9 mouse cellular contexts compared by ENCODE assay signal in the genomic region with DNA sequence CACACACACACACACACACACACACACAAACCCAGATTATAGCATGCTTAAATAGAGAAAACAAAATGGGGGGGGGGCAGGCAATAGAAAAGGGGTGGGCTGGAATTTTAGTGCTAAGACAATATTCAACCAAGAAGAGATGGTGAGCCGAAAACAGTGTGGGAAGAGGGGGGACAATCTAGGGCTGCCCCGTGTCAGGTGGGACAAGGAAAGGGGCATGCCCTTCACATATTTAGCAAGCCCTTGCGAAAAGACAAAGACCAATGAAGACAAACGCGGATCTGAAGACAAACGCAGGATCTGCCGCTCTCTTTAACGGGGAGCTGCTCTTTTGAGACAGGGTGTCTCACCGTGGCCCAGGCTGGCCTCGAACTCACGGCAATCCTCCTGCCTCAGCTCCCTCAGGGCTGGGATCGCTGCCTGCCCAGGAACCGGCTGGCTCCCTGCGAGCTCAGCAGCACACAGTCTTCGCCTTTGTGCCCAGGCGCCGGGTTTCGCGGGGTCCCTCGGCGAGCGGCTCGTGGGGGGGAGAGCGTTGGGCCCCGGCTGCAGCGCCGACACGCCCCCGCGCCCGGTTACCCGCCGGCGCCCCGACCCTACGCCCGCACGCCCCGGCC. TPM values are rescaled to one million over a fixed set of nuclear protein-coding genes. Genes with fewer than 3 reads are reported as not detected.
DNase-seq lines count a peak whose midpoint lies in the region; ATAC-seq and TF ChIP-seq lines count a peak whose summit lies in the region.
"Had no signal": no experiment of that assay in that cellular context is flagged by ENCODE, and none has a peak within 500 bp of the region (broad histone marks: within the 10 kb centered on the region; RNA-seq: fewer than 3 reads in every experiment).

No protein-coding gene starts in this region.

- no peaks in the 10 kb centered on the region for H3K27me3 ChIP-seq in forebrain, postnatal 0 days (ENCODE audit: insufficient read depth, low read length)
- H3K27me3 ChIP-seq in liver, embryonic 15.5 days = peaks cover 23% of the 10 kb centered on the region

- peak overlapping the region; percentile 87 for H3K9ac ChIP-seq in forebrain, postnatal 0 days
- H3K9ac ChIP-seq in liver, embryonic 15.5 days = peak overlapping the region; percentile 50

- H3K4me3 ChIP-seq in forebrain, postnatal 0 days (ENCODE audit: low read depth, low read length) = peak overlapping the region; percentile 77
- peak overlapping the region; percentile 60 for H3K4me3 ChIP-seq in liver, embryonic 15.5 days (replicated peaks)

- H3K9me3 ChIP-seq in forebrain, postnatal 0 days (ENCODE audit: low read length) = 0 out of 2 replicates have a peak, but pooled peaks cover 4% of the 10 kb centered on the region
- no peaks in the 10 kb centered on the region for H3K9me3 ChIP-seq in liver, embryonic 15.5 days (replicated peaks)

- intact Hi-C loops in gastrocnemius, postnatal 14 days (cut with DNase I; ENCODE audit: low total_unique reads) = no loop called here

- 3% methylated on average over 36 of the region's 39 CpGs for WGBS in forebrain, postnatal 0 days
- 6% methylated on average over 39 of the region's 39 CpGs for WGBS in liver, embryonic 15.5 days (ENCODE audit: insufficient replicate concordance)

- H3K4me2 ChIP-seq in forebrain, postnatal 0 days (ENCODE audit: low read depth) = peak overlapping the region; percentile 53
- H3K4me2 ChIP-seq in liver, embryonic 15.5 days = peak overlapping the region; percentile 72

- peak; percentile 78 for ATAC-seq in forebrain, postnatal 0 days
- ATAC-seq in liver, embryonic 15.5 days (ENCODE audit: insufficient read depth) = peak; percentile 5; the same call in 1 of the 2 replicates
- ATAC-seq in monocyte, adult 5-6 weeks (replicated peaks; ENCODE audit: insufficient number of reproducible peaks, low FRiP score, low TSS enrichment, poor library complexity, severe bottlenecking) = no peak

- TF ChIP-seq CTCF in forebrain, postnatal 0 days (IDR thresholded peaks at IDR 0.05; ENCODE audit: low read depth) = no peak

- no peaks in the 10 kb centered on the region for H3K36me3 ChIP-seq in forebrain, postnatal 0 days (ENCODE audit: insufficient read depth)
- H3K36me3 ChIP-seq in liver, embryonic 15.5 days (replicated peaks) = no peaks in the 10 kb centered on the region

- peak; percentile 13 for DNase-seq in gastrocnemius, postnatal 14 days
- no peak for DNase-seq in gastrocnemius, adult 8-10 months (ENCODE audit: low spot score in 2 of 2)
- DNase-seq in right cerebral cortex, adult 18-20 months = peak; percentile 28
- DNase-seq in right cerebral cortex, postnatal 25 days = no peak
- peak; percentile 74 for DNase-seq in forebrain, postnatal 0 days
- DNase-seq in retina, postnatal 1 day = no peak

- peaks cover 14% of the 10 kb centered on the region; the same call in 1 of the 2 replicates for H3K4me1 ChIP-seq in forebrain, postnatal 0 days (ENCODE audit: insufficient read depth)
- H3K4me1 ChIP-seq in liver, embryonic 15.5 days (replicated peaks) = peaks cover 10% of the 10 kb centered on the region; the same call in 1 of the 2 replicates

- H3K27ac ChIP-seq in forebrain, postnatal 0 days (ENCODE audit: low read depth, low read length) = peak overlapping the region; percentile 80
- H3K27ac ChIP-seq in liver, embryonic 15.5 days (replicated peaks) = no peak overlapping the region; the same call in 1 of the 2 replicates

RNA-seq across cellular contexts. Expression of a gene that starts 0.4 kb away (rescaled TPM):
- under 1 TPM; 0.16 to 0.18 TPM for total RNA-seq in gastrocnemius, postnatal 14 days (2021)
- total RNA-seq in gastrocnemius, adult 8-10 months (2022) = under 1 TPM in 2 of 4 experiments, not detected in 2; 0.09 to 0.11 TPM
- total RNA-seq in forebrain, postnatal 0 days (2014; rRNA removed) = 24.0 and 30.0 TPM in 2 replicates
- 24.6 and 31.5 TPM in 2 replicates for polyA plus RNA-seq in forebrain, postnatal 0 days (2015; fragmentation: Nextera tagmentation; extraction: Ambion mirVana)
- polyA plus RNA-seq in liver, embryonic 15.5 days (2015; fragmentation: Nextera tagmentation; extraction: Ambion mirVana) = 42.5 and 44.7 TPM in 2 replicates
- not detected in 3 replicates for total RNA-seq in monocyte, adult 5-6 weeks (2017)

RNA-seq across cellular contexts. Expression of a gene that starts 29.8 kb away (rescaled TPM):
- 10 to 100 TPM; 24.5 to 26.6 TPM for total RNA-seq in gastrocnemius, postnatal 14 days (2021)
- 10 to 100 TPM; 37.3 to 49.1 (median 39.6) TPM for total RNA-seq in gastrocnemius, adult 8-10 months (2022)
- 53.2 and 58.1 TPM in 2 replicates for total RNA-seq in forebrain, postnatal 0 days (2014; rRNA removed)
- 21.6 and 28.1 TPM in 2 replicates for polyA plus RNA-seq in forebrain, postnatal 0 days (2015; fragmentation: Nextera tagmentation; extraction: Ambion mirVana)
- 4.1 and 4.6 TPM in 2 replicates for polyA plus RNA-seq in liver, embryonic 15.5 days (2015; fragmentation: Nextera tagmentation; extraction: Ambion mirVana)
- 5.2 to 7.7 TPM (median 5.2 TPM) in 3 replicates for total RNA-seq in monocyte, adult 5-6 weeks (2017)

RNA-seq across cellular contexts. Expression of a gene that starts 54.0 kb away (rescaled TPM):
- total RNA-seq in gastrocnemius, postnatal 14 days (2021) = not detected
- total RNA-seq in gastrocnemius, adult 8-10 months (2022) = not detected
- not detected in 2 replicates for total RNA-seq in forebrain, postnatal 0 days (2014; rRNA removed)
- not detected in 2 replicates for polyA plus RNA-seq in forebrain, postnatal 0 days (2015; fragmentation: Nextera tagmentation; extraction: Ambion mirVana)
- polyA plus RNA-seq in liver, embryonic 15.5 days (2015; fragmentation: Nextera tagmentation; extraction: Ambion mirVana) = not detected in 2 replicates
- total RNA-seq in monocyte, adult 5-6 weeks (2017) = not detected in 3 replicates
- polyA plus RNA-seq: gonadal fat pad, adult 2 months had no signal

Comparison
In these comparisons a context has a peak if more than half of its experiments do, and no peak if none do; other contexts are left out.
1. DNase-seq: peak in gastrocnemius, postnatal 14 days (single experiment), right cerebral cortex, adult 18-20 months (single experiment) and forebrain, postnatal 0 days (single experiment); none in gastrocnemius, adult 8-10 months (0 of 2), right cerebral cortex, postnatal 25 days (single experiment) and retina, postnatal 1 day (single experiment).
2. RNA of a gene that starts 0.4 kb away (total RNA-seq): 24.0 to 30.0 TPM in forebrain, postnatal 0 days; 0.16 to 0.18 TPM in gastrocnemius, postnatal 14 days, 0.09 to 0.11 TPM in gastrocnemius, adult 8-10 months and not detected in monocyte, adult 5-6 weeks; every median in the first group is over 10 times any median in the second.